Mouse (Mus musculus) brain, embryonic 14.5 days (tissue): ENCODE results near the gene Ebi3. TPM values are rescaled to one million over a fixed set of nuclear protein-coding genes. Genes with fewer than 3 reads are reported as not detected.

Experiments used
- DNase-seq: peaks from one replicate; pipeline ENCODE4 v3.0.0-alpha.2; 2011; ENCODE audit warnings: low read depth
- CTCF ChIP-seq: fragments of 200-500 bp; IDR thresholded peaks from 2 replicates; pipeline ENCODE4 v1.5.1; 2012; ENCODE audit warnings: inconsistent platforms, mild to moderate bottlenecking, moderate library complexity, borderline replicate concordance; ENCODE audit not compliant: insufficient read depth, insufficient read length; ENCODE audit errors: extremely low read depth
- POLR2A ChIP-seq: fragments of 200-500 bp; IDR thresholded peaks from 2 replicates; pipeline ENCODE4 v1.6.1; 2012; ENCODE audit warnings: mild to moderate bottlenecking, inconsistent platforms, borderline replicate concordance; ENCODE audit not compliant: poor library complexity, insufficient read depth, insufficient read length, severe bottlenecking; ENCODE audit errors: extremely low read depth
- polyA plus RNA-seq: library from polyadenylated mRNA; depleted of rRNA; stranded (reverse); fragments of >200 nt; gene quantifications from 2 replicates; pipeline ENCODE4 v1.2.3, GENCODE M21; 2012; rRNA removed

Gene Ebi3
- polyA plus RNA-seq, 1 experiment = 3.7 TPM

- no peak for TF ChIP-seq CTCF
- TF ChIP-seq POLR2A = no peak
Observed at GRCm38 (mm10) chr17:55996007-55996406, 43.6 kb downstream of the Ebi3 start.

GRCm38 (mm10) chr17:55999794-56000499 lies 47.5 kb downstream of the Ebi3 start:
- TF ChIP-seq POLR2A = no peak
- no peak for TF ChIP-seq CTCF
- no peak for DNase-seq

More at GRCm38 (mm10) chr17:55996007-55996406, 43.6 kb downstream of the Ebi3 start:
- no peak for DNase-seq

DNA sequence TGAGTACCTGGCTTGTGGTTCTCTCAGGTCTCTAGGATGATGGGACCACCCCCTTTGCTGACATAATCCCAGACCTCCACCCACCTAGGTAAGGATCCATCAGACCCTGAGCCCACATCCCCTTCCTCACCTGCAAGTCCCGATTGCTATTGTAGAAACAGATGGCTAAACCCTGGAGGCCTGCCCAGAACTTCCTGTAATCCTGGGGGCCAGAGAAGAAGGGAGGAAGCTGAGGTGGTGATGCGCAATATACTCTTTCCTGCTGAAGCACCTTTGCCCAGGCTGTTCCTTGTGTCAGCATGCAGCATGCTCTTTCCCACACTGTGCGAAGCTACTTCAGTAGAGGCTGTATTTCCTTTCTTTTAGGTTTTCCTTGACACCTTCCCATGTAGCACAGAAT lies 50.6 kb downstream of the Ebi3 start:
- TF ChIP-seq CTCF (no peak), POLR2A (no peak)
- no peak for DNase-seq

GRCm38 (mm10) chr17:56005415-56006061 lies 53.1 kb downstream of the Ebi3 start, which contains the start of the genes Stap2 and Mpnd:
Gene Stap2, minus strand, starts transcription at chr17:56005584.
Gene Mpnd, plus strand, starts transcription at chr17:56005711.
- DNase-seq = peak; percentile 69
- TF ChIP-seq POLR2A (no peak), CTCF (no peak)

Other genes with a start within 250 kb of the Ebi3 start
- gene Pot1b, start 240.0 kb upstream of the Ebi3 start, polyA plus RNA-seq = 15.4 and 18.0 TPM in 2 replicates
- gene Adgre4, start 202.7 kb upstream of the Ebi3 start, polyA plus RNA-seq = 0.03 and 0.10 TPM in 2 replicates
- 3.8 and 4.3 TPM in 2 replicates for gene Zfp119a, start 73.7 kb upstream of the Ebi3 start, polyA plus RNA-seq
- 7.6 and 7.8 TPM in 2 replicates for gene Zfp959, start 60.5 kb upstream of the Ebi3 start, polyA plus RNA-seq
- gene Zfp119b, start 3.1 kb upstream of the Ebi3 start, polyA plus RNA-seq = 2.6 and 3.4 TPM in 2 replicates
- 12.8 and 15.4 TPM in 2 replicates for gene Yju2, start 6.5 kb downstream of the Ebi3 start, polyA plus RNA-seq
- 207 and 264 TPM in 2 replicates for gene Shd, start 17.8 kb downstream of the Ebi3 start, polyA plus RNA-seq
- 130 and 155 TPM in 2 replicates for gene Fsd1, start 33.9 kb downstream of the Ebi3 start, polyA plus RNA-seq
- gene Stap2, start 52.9 kb downstream of the Ebi3 start, polyA plus RNA-seq = 5.7 and 7.5 TPM in 2 replicates
- 223 and 288 TPM in 2 replicates for gene Mpnd, start 53.1 kb downstream of the Ebi3 start, polyA plus RNA-seq
- 90.3 and 121 TPM in 2 replicates for gene Sh3gl1, start 84.0 kb downstream of the Ebi3 start, polyA plus RNA-seq
- gene Chaf1a, start 87.8 kb downstream of the Ebi3 start, polyA plus RNA-seq = 9.7 and 11.3 TPM in 2 replicates
- gene Ubxn6, start 122.4 kb downstream of the Ebi3 start, polyA plus RNA-seq = 110 and 135 TPM in 2 replicates
- 119 and 129 TPM in 2 replicates for gene Hdgfl2, start 127.0 kb downstream of the Ebi3 start, polyA plus RNA-seq
- gene Plin4, start 157.2 kb downstream of the Ebi3 start, polyA plus RNA-seq = 0.11 and 0.16 TPM in 2 replicates
- gene Plin5, start 165.0 kb downstream of the Ebi3 start, polyA plus RNA-seq = 0.43 and 0.67 TPM in 2 replicates
- gene Lrg1, start 169.4 kb downstream of the Ebi3 start, polyA plus RNA-seq = 0.06 and 0.18 TPM in 2 replicates
- gene Sema6b, start 187.7 kb downstream of the Ebi3 start, polyA plus RNA-seq = 35.0 and 48.5 TPM in 2 replicates
- gene Tnfaip8l1, start 209.8 kb downstream of the Ebi3 start, polyA plus RNA-seq = 9.8 TPM in 2 replicates
- gene Mydgf, start 231.3 kb downstream of the Ebi3 start, polyA plus RNA-seq = 49.8 and 54.7 TPM in 2 replicates